Mouse (Mus musculus) midbrain, embryonic 14.5 days (tissue): ENCODE results near the gene Clasrp. TPM values are rescaled to one million over a fixed set of nuclear protein-coding genes. Genes with fewer than 3 reads are reported as not detected.

Experiments
- ATAC-seq: fragments of 200-750 bp; cut with Nextera tagmentation; 2 replicates; pipeline ENCODE4 v1.8.0; 2017; ENCODE audit warnings: moderate number of reproducible peaks, moderate library complexity; ENCODE audit not compliant: low FRiP score, low TSS enrichment
- DNase-seq: peaks from one replicate; pipeline ENCODE4 v3.0.0-alpha.2; 2015
- H3K27ac ChIP-seq: fragments of 300-500 bp; sonication (generic); replicated peaks from 2 replicates; pipeline ENCODE4 v1.5.1; 2014; ENCODE audit warnings: mild to moderate bottlenecking, low read depth, low read length, moderate library complexity
- H3K27me3 ChIP-seq: fragments of 300-500 bp; sonication (generic); 2 replicates; pipeline ENCODE4 v1.6.1; 2014; ENCODE audit warnings: low read length, control low read depth, mixed read lengths; ENCODE audit not compliant: control insufficient read depth, insufficient read depth
- H3K36me3 ChIP-seq: fragments of 300-500 bp; sonication (generic); 2 replicates; pipeline ENCODE4 v1.6.1; 2014; ENCODE audit warnings: low read length, control low read depth; ENCODE audit not compliant: control insufficient read depth, insufficient read depth
- H3K4me1 ChIP-seq: fragments of 300-500 bp; sonication (generic); 2 replicates; pipeline ENCODE4 v1.6.1; 2014; ENCODE audit warnings: mild to moderate bottlenecking, antibody characterized with exemption, low read length, control low read depth; ENCODE audit not compliant: control insufficient read depth, insufficient read depth
- H3K4me2 ChIP-seq: fragments of 300-500 bp; sonication (generic); 2 replicates; pipeline ENCODE4 v1.6.1; 2014; ENCODE audit warnings: mild to moderate bottlenecking, low read length, moderate library complexity
- H3K4me3 ChIP-seq: fragments of 300-500 bp; sonication (generic); replicated peaks from 2 replicates; pipeline ENCODE4 v1.5.1; 2014; ENCODE audit warnings: low read depth, low read length
- H3K9ac ChIP-seq: fragments of 300-500 bp; sonication (generic); replicated peaks from 2 replicates; pipeline ENCODE4 v1.6.1; 2014; ENCODE audit warnings: mild to moderate bottlenecking, low read length, moderate library complexity
- H3K9me3 ChIP-seq: fragments of 300-500 bp; sonication (generic); 2 replicates; pipeline ENCODE4 v1.6.1; 2016; ENCODE audit warnings: low read length, control low read depth, mixed read lengths; ENCODE audit not compliant: control insufficient read depth
- WGBS: fragments of 180-500 bp; shearing (Covaris S2); extraction: QIAGEN DNeasy Blood & Tissue Kit; methylation state at CpG from one replicate; pipeline ENCODE4 v1.1.7; 2014; 5-methylcytosine and 5-hydroxymethylcytosine counted together
- polyA plus RNA-seq: library from polyadenylated mRNA; unstranded; fragments of >200 nt; fragmentation: Nextera tagmentation; extraction: Ambion mirVana; gene quantifications from 2 replicates; pipeline ENCODE4 v1.2.1, GENCODE M21; 2014

Clasrp gene
- polyA plus RNA-seq, 1 experiment from 2014 or later = 50.4 TPM

- Histone ChIP-seq H3K4me3 (no peak overlapping the region), H3K4me2 (no peak overlapping the region), H3K27ac (no peak overlapping the region), H3K27me3 (no peaks in the 10 kb centered on the region), H3K4me1 (peaks cover 31% of the 10 kb centered on the region), H3K9me3 (no peaks in the 10 kb centered on the region), H3K9ac (no peak overlapping the region), H3K36me3 (peaks cover 32% of the 10 kb centered on the region)
- DNase-seq (no peak), ATAC-seq (no peak)
- 94% methylated on average over 2 of the region's 2 CpGs for WGBS
These were observed 47.2 kb downstream of the Clasrp start for GRCm38 (mm10) chr7:19557086-19557485.

GRCm38 (mm10) chr7:19554168-19554567 is 50.1 kb downstream of the Clasrp start:
- no peaks in the 10 kb centered on the region for H3K27me3 ChIP-seq
- no peak for ATAC-seq
- H3K9me3 ChIP-seq = no peaks in the 10 kb centered on the region
- no peak for DNase-seq
- WGBS = 78% methylated on average over 1 of the region's 1 CpGs
- no peak overlapping the region for H3K9ac ChIP-seq
- peaks cover 10% of the 10 kb centered on the region for H3K4me1 ChIP-seq
- H3K4me3 ChIP-seq = no peak overlapping the region
- no peak overlapping the region for H3K27ac ChIP-seq
- no peak overlapping the region for H3K4me2 ChIP-seq
- peaks cover 32% of the 10 kb centered on the region for H3K36me3 ChIP-seq

- H3K9me3 ChIP-seq = no peaks in the 10 kb centered on the region
- H3K36me3 ChIP-seq = peaks cover 24% of the 10 kb centered on the region
- H3K4me2 ChIP-seq = no peak overlapping the region
- H3K27me3 ChIP-seq = no peaks in the 10 kb centered on the region
- no peak overlapping the region for H3K27ac ChIP-seq
- DNase-seq = no peak
- H3K4me3 ChIP-seq = no peak overlapping the region
- H3K4me1 ChIP-seq = no peaks in the 10 kb centered on the region
- no peak for ATAC-seq
- 82% methylated on average over 2 of the region's 2 CpGs for WGBS
- no peak overlapping the region for H3K9ac ChIP-seq
These were observed 51.8 kb downstream of the Clasrp start for GRCm38 (mm10) chr7:19552443-19552842.

- Histone ChIP-seq H3K4me3 (no peak overlapping the region), H3K9ac (no peak overlapping the region), H3K36me3 (peaks cover 19% of the 10 kb centered on the region), H3K9me3 (no peaks in the 10 kb centered on the region), H3K27ac (no peak overlapping the region), H3K4me2 (no peak overlapping the region), H3K27me3 (no peaks in the 10 kb centered on the region), H3K4me1 (no peaks in the 10 kb centered on the region)
- WGBS = 87% methylated on average over 5 of the region's 5 CpGs
- DNase-seq = no peak
- ATAC-seq = no peak
These were observed 52.7 kb downstream of the Clasrp start for GRCm38 (mm10) chr7:19551634-19552033.

DNA sequence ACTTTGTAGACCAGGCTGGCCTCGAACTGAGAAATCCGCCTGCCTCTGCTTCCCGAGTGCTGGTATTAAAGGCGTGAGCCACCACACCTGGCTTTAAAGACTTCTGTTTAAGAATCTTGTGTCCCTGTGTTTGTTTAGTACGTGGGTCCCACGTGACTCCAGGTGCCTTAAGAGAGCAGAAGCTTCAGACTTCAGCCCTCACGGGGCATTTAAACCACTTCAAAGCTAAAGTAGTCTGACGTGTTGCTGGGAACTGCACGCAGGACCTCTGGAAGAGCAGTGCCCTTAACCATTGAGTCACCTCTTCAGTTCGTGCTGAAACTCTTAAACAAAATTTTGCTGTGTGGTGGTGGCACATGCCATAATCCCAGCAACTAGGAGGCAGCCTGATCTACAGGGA is 54.9 kb downstream of the Clasrp start:
- 92% methylated on average over 10 of the region's 10 CpGs for WGBS

DNA sequence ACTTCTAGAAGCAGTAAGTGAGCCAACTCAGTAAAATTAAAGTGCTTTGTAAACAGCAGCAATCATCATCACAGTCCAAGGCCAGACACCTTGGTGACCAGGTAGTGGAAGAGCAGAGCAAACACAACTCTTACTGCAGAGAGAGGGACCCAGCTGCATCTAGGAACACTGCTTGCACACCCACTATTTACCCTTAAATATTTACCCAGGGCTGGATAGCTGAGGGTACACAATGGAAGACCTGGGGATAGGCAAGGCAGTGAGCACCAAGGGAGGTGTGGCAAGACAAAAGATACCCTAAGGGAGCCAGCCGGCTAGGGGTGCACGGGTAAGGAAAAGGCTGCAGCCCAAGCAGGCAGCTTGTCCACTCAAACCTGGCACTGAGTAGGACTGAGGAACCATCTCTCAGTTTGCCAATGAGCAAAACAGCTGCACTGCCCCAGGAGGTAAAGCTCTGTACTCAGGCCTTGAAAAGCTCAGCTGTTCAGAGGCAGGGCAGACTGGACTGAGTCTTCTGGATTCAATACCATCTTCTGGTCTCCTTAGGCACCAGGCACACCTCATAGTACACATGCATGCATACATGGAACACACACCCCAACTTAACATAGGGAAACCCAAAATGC is 56.8 kb downstream of the Clasrp start:
- Histone ChIP-seq H3K27me3 (no peaks in the 10 kb centered on the region), H3K9me3 (no peaks in the 10 kb centered on the region), H3K4me1 (peaks cover 4% of the 10 kb centered on the region; the same call in 1 of the 2 replicates), H3K4me3 (no peak overlapping the region), H3K9ac (no peak overlapping the region), H3K4me2 (no peak overlapping the region), H3K36me3 (0 out of 2 replicates have a peak, but pooled peaks cover under 1% of the 10 kb centered on the region), H3K27ac (no peak overlapping the region)
- 48% methylated on average over 2 of the region's 2 CpGs for WGBS
- no peak for DNase-seq
- ATAC-seq = no peak

More for the DNA sequence above, 54.9 kb downstream of the Clasrp start:
- Histone ChIP-seq H3K27me3 (no peaks in the 10 kb centered on the region), H3K4me3 (no peak overlapping the region), H3K36me3 (peaks cover 8% of the 10 kb centered on the region; the same call in 1 of the 2 replicates), H3K9me3 (no peaks in the 10 kb centered on the region), H3K4me1 (no peaks in the 10 kb centered on the region), H3K9ac (no peak overlapping the region), H3K27ac (no peak overlapping the region), H3K4me2 (no peak overlapping the region)
- ATAC-seq (no peak), DNase-seq (no peak)

- no peaks in the 10 kb centered on the region for H3K36me3 ChIP-seq
- no peak for DNase-seq
- no peak overlapping the region for H3K4me2 ChIP-seq
- ATAC-seq = no peak
- no peak overlapping the region for H3K27ac ChIP-seq
- 84% methylated on average over 3 of the region's 3 CpGs for WGBS
- no peak overlapping the region for H3K9ac ChIP-seq
- no peak overlapping the region for H3K4me3 ChIP-seq
- no peaks in the 10 kb centered on the region for H3K9me3 ChIP-seq
- H3K4me1 ChIP-seq = peaks cover 11% of the 10 kb centered on the region; the same call in 1 of the 2 replicates
- no peaks in the 10 kb centered on the region for H3K27me3 ChIP-seq
These were observed 58.3 kb downstream of the Clasrp start for GRCm38 (mm10) chr7:19546007-19546406.

DNA sequence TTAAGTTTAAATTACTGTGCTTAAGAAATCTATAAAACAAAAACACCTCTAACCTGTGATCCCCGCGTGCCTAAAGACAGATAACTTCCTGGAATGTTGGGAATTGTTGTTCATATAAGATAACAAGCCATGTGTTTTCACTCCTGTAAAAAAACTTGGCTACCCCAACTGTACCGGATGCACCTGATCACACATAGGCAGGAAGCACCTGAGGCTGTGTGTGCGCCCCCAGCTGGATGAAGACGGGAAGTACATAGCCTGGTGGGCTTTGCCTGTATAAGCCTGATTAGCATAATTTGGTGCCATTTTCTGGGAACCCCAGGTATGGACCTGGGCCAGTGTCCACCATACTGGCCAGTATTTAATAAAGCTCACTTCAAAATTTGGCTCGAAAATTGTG is 60.7 kb downstream of the Clasrp start:
- ATAC-seq (no peak), DNase-seq (no peak)
- Histone ChIP-seq H3K9ac (no peak overlapping the region), H3K9me3 (no peaks in the 10 kb centered on the region), H3K27ac (no peak overlapping the region), H3K27me3 (no peaks in the 10 kb centered on the region), H3K36me3 (no peaks in the 10 kb centered on the region), H3K4me2 (no peak overlapping the region), H3K4me1 (peaks cover 11% of the 10 kb centered on the region; the same call in 1 of the 2 replicates), H3K4me3 (no peak overlapping the region)
- WGBS = 63% methylated on average over 6 of the region's 6 CpGs

GRCm38 (mm10) chr7:19542155-19542691 is 62.1 kb downstream of the Clasrp start:
- H3K27me3 ChIP-seq = no peaks in the 10 kb centered on the region
- no peaks in the 10 kb centered on the region for H3K9me3 ChIP-seq
- H3K4me2 ChIP-seq = no peak overlapping the region
- no peak overlapping the region for H3K9ac ChIP-seq
- 53% methylated on average over 8 of the region's 8 CpGs for WGBS
- H3K4me1 ChIP-seq = peaks cover 11% of the 10 kb centered on the region; the same call in 1 of the 2 replicates
- H3K27ac ChIP-seq = peak overlapping the region; percentile 38; the same call in 1 of the 2 replicates
- ATAC-seq = peak; percentile 83
- no peak overlapping the region for H3K4me3 ChIP-seq
- no peaks in the 10 kb centered on the region for H3K36me3 ChIP-seq
- DNase-seq = peak; percentile 64
